Mouse (Mus musculus) frontal cortex, postnatal 36 days (tissue): ENCODE results near the gene Car14.
"Not testable (repeated sequence)": the region's sequence is repeated elsewhere in the genome, so short reads cannot be mapped to it uniquely, and the experiment has no call there.

Experiments
- DNase-seq, 2 experiments: peaks; one replicate each; pipeline ENCODE4 v3.0.0; 2022; ENCODE audit warnings: low spot score in 2 of 2

Gene Car14

GRCm38 (mm10) chr3:95891211-95892065 is 13.1 kb downstream of the Car14 start, which contains the start of gene BC028528:
Gene BC028528, minus strand, starts transcription at chr3:95892005.
- DNase-seq: no peak

GRCm38 (mm10) chr3:95889664-95890063 is 14.8 kb downstream of the Car14 start:
- no peak for DNase-seq

GRCm38 (mm10) chr3:95887596-95887995 is 16.9 kb downstream of the Car14 start:
- no peak for DNase-seq

GRCm38 (mm10) chr3:95884400-95884799 is 20.1 kb downstream of the Car14 start:
- no peak for DNase-seq

- DNase-seq: peak; percentile 66 to 75
Observed at GRCm38 (mm10) chr3:95882816-95883425, 21.6 kb downstream of the Car14 start.

GRCm38 (mm10) chr3:95881979-95882815 is 22.3 kb downstream of the Car14 start, which contains the start of gene Ciart:
Gene Ciart, minus strand, starts transcription at chr3:95882251.
- peak; percentile 95 to 96 for DNase-seq

GRCm38 (mm10) chr3:95879063-95879462 is 25.4 kb downstream of the Car14 start:
- DNase-seq: no peak

GRCm38 (mm10) chr3:95872048-95872447 is 32.4 kb downstream of the Car14 start:
- no peak for DNase-seq

- DNase-seq: peak; percentile 85 to 87
Observed at GRCm38 (mm10) chr3:95871392-95871867, 33.1 kb downstream of the Car14 start, which contains the start of gene Mrps21. Gene Mrps21, minus strand, starts transcription at chr3:95871519.

GRCm38 (mm10) chr3:95870976-95871375 is 33.5 kb downstream of the Car14 start:
- no peak for DNase-seq

- DNase-seq: no peak
Observed at GRCm38 (mm10) chr3:95867408-95867807, 37.1 kb downstream of the Car14 start.

- DNase-seq: no peak
Observed at GRCm38 (mm10) chr3:95866071-95866470, 38.4 kb downstream of the Car14 start.

GRCm38 (mm10) chr3:95865571-95865970 is 38.9 kb downstream of the Car14 start:
- DNase-seq: no peak

GRCm38 (mm10) chr3:95865050-95865449 is 39.4 kb downstream of the Car14 start:
- peak; percentile 68 to 89 for DNase-seq

GRCm38 (mm10) chr3:95863578-95863977 is 40.9 kb downstream of the Car14 start:
- no peak for DNase-seq

- peak in 1 of 2 experiments; percentile 76 for DNase-seq
Observed at GRCm38 (mm10) chr3:95861796-95862195, 42.7 kb downstream of the Car14 start.

- no peak for DNase-seq
Observed at GRCm38 (mm10) chr3:95861216-95861615, 43.3 kb downstream of the Car14 start.

- DNase-seq: no peak
Observed at GRCm38 (mm10) chr3:95860323-95860722, 44.2 kb downstream of the Car14 start.

GRCm38 (mm10) chr3:95858278-95858677 is 46.2 kb downstream of the Car14 start:
- DNase-seq: not testable (repeated sequence)

- DNase-seq: not testable (repeated sequence)
Observed at GRCm38 (mm10) chr3:95857050-95857449, 47.4 kb downstream of the Car14 start.

- no peak for DNase-seq
Observed at GRCm38 (mm10) chr3:95856115-95856514, 48.4 kb downstream of the Car14 start.
